Mouse (Mus musculus) megakaryocyte, adult 5-6 weeks (primary cell): ENCODE measurements around the gene Ak1. TPM values are rescaled to one million over a fixed set of nuclear protein-coding genes. Genes with fewer than 3 reads are reported as not detected.

Source experiments
- ATAC-seq: 2 replicates; pipeline ENCODE4 v1.8.0; 2016; ENCODE audit warnings: mild to moderate bottlenecking, inconsistent platforms; ENCODE audit not compliant: poor library complexity, severe bottlenecking
- total RNA-seq, 2 experiments: library from RNA; stranded (forward) in 1 of 2; stranded (reverse) in 1 of 2; fragments of 153-499, 151-499 nt in 1 of 2; fragments of 221-1000, 200-1000 nt in 1 of 2; gene quantifications; 2 replicates each; pipeline versions ENCODE4 v1.2.3 to v1.2.4; 2015 to 2017

The Ak1 gene
- total RNA-seq (2015), result not detected in 2 replicates
- total RNA-seq (2017), result not detected in 2 replicates

DNA sequence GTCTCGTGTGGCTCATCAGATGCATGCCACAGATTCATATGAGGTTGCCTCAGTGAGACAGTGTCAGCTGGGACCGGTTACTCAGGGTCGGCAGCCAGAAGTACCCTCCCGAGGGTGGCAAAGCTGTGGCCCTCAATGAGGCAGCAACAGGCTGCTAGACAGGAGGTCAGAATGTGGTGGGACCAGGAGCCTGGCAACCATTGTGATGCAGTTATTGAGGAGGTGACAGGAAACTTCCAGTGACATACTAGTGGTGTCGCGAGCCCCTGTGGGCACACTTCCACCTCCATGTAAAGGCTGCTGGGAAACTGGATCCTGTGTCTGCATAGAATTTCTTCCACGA is at the start of gene Ak1:
Ak1 (plus strand) TSS at position 242 of the 343 bp plus-strand sequence.
- no peak for ATAC-seq

DNA sequence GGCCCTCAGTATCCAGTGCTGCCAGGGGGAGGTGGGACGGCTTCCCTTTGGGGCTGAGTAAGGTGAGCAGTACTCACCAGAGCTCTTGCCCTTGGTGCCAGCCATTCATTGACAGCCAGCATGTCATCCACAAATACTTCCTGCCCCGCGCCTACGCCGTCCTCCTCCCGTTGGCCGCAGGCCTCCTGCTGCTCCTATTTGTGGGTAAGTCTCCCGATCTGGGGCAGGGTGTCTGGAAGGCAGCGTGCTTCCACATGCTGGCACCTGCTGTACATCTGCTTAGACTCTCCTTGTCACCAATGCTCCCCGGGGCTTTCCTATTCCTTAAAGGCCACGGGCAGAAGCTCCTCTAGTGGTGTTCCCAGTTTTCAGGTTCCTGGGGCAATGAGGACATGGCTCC is 49.4 kb upstream of the Ak1 start:
- ATAC-seq, result no peak

DNA sequence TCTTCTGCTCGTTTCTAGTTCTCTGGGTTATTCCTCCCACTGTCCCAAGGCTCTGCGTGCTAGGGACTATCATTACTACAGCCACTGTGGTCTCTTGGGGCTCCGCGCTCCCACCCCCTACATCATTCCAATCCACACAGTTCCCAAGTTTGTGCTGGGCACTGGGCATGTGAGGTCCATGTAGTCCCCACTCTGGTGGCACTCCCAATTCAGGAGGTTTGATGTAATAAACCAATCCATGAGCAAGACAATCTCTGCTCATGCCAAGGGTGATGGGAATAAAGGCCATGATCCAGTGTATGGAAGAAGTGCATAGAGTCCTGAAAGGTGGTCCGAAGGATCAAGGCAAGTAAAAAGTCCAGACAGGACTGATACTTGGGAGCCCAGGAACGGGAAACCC is 47.1 kb upstream of the Ak1 start, which contains the start of gene Pip5kl1:
Pip5kl1 (plus strand) TSS at position 301 of the 400 bp plus-strand sequence.
- ATAC-seq, result no peak

DNA sequence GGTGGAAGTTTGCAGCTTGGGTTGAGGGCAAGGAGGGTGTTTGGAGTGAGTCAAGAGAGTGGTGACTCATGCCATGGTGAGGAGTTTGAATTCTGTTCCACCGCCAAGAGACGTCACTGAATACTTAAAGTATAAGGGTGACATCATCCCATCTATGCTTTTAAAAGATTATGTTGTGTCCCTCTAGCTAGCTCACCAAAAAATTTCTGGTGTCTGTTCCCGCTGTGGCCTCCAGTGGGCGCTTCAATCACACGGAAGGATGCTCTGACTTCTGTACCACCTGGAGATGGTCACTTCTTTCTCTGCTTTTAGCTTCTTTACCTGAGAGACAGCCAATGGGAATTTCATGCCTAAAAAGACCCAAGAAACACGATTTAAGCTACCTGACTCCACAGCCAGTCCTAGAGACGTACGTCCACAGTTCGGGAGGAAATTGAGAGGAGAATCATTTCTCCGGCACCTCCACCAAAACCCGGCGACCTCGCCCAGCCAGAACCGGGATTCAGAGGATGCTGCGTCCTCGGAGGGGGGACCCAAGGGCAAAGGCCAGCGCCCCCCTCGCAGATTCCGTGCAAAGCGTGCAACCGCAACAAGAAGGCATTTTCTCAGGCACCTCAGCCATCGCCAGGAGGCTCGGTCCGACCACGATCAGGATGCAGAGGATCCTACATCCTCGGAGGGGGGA is 46.5 kb upstream of the Ak1 start:
- ATAC-seq, result peak; percentile 38; the same call in 1 of the 2 replicates

DNA sequence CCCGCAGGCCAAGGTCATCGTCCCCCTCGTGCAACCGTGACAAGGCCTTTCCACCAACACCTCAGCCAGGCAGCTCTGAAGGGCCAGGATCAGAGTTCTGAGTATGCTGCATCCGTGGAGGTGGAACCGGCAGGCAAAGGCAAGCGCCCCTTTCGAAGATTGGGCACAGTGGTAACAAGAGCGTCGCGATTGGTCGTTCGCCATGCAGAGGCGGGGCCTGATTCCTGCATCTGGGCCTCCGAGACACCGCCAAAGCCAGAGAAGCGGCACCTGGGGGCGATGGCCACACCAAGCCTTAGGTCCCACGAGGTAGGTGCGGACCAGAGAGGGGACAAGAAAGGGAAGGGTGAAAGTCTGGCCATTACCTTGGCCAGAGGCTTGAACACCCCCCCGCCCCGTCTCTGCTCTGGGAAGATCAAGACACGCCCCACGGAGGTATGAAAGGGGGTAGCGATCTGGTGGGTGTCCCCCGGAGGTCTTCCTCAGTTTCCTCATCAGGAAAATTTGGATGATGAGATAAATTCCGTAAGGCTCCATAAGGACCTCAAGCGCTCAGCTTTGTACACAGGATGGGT is 45.9 kb upstream of the Ak1 start, which contains the start of gene 9430097D07Rik:
9430097D07Rik (minus strand) TSS at position 99 of the 575 bp plus-strand sequence.
- no peak for ATAC-seq

DNA sequence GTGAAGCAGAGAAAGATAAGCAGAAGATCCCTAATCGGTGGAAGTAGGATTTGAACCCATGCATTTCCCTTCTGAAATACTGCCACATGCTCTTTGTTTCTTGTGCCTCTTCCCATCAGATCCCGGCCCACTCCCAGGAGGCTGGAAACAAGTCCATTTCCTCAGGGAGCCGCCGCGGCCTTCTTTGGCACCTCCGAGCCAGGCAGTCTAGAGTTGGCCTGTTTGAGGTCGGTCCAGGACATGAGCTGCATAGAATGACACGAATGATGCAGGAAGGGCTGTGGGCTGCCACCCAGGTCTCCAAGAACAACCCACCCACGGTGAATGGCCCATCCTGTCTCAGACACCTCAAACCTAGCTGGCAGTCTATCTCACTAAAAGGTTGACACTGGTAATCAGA is 45.0 kb upstream of the Ak1 start:
- no peak for ATAC-seq

DNA sequence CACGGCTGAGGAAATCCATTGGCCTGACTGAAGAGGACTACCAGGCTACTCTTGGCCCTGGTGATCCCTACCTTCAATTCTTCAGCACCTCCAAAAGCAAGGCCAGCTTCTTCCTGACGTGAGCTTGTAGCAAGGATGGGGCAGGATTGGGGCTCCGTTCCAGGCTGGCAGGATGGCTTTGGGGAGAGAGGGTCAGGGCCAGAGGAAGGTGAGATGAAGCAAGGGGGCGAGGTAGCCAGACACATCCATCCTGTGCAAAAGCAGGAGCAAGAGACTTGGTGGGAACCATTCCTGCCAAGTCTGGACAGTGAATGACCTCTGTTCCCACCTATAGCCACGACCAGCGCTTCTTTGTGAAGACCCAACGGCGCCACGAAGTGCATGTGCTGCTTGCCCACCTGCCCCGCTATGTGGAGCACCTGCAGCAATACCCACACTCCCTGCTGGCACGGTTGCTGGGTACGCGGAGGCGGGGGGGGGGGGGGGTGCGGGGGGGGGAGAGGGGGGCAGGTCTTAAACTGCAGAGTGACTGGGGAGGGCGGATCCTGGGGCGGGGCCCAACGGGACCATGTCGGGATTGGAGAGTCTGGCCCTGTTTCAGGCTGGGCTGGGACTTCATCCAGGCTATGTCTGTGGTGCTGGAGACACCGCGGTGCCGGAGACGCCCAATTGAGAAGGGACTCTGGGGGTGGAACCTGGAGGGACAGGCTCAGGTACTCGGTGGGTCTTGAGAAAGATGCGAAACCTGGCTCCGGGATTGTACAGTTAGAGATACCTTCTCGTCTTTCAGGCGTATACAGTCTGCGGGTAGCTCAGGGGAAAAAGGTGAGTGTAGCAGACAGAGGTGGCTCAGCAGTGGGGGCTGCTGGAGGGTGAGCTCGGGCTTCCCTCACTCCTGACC is 43.2 kb upstream of the Ak1 start:
- ATAC-seq, result no peak

DNA sequence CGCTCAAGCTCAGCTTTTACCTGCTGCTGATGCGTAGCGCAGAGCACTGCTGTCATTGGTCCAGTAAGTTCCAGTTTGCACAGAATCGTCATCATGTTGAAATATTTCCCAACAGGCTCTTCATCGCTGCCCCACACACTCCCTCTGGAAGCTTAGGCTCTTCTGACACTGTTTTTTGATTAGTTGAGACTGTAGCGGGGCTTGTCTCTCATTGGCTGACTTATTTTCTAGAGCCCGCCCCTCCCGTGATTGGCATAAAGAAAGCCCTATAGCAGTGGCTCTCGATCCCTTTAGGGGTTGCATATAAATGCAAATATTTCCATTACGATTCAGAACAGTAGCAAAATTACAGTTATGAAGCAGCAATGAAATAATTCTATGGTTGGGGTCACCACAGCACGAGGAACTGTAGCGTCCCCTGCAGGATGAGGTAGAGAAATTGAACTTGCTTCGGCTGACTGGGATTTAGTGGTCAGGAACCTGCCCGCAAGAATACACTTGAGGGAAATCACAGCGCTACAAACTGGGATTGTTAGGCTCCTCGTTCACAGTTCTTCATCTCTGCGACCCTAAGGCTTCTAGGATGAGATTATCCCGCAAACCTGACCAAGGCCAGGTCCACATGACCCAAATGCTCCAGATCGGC is 40.0 kb upstream of the Ak1 start:
- ATAC-seq, result no peak

DNA sequence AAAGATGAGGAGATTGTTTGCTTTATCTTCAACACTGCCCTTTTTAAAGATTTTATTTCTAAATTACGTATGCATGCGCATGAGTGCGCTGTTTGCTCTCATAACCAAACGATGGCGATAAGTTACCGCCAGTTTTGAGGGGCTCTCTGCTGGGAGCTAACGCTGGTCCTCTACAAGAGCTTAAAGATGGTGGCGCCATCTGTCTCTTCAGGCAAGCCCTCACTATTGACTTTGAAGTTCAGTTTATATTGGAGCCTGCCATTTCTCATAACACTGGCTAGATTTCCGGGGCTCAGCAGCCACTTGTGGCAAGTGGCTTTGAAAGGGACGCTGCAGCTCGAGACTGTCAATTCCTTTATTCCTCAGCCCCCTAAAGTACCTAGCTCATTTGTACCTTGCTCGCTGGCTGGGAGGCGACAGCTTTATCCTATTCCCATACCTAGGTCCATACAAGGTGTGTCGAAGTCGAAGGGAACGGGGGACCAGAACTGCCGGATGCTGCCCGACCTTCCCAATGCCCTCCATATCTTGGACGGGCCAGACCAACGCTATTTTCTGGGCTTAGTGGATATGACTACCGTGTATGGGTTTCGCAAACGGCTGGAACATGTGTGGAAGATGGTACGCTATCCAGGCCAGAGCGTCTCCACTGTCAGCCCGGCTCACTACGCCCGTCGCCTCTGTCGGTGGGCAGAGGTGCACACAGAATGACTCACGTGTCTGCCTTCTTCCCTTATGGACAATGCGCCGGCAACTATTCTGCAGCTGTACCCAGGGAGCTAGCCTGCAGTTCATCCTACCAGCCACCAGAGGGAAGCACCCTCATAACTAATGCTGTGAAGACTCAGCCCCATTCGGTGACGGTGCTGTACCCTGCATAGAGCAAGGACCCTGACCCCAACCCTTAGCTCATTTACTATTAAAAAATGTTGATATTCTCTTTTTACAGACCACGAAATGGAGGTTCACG is 38.4 kb upstream of the Ak1 start:
- peak; percentile 66 for ATAC-seq

DNA sequence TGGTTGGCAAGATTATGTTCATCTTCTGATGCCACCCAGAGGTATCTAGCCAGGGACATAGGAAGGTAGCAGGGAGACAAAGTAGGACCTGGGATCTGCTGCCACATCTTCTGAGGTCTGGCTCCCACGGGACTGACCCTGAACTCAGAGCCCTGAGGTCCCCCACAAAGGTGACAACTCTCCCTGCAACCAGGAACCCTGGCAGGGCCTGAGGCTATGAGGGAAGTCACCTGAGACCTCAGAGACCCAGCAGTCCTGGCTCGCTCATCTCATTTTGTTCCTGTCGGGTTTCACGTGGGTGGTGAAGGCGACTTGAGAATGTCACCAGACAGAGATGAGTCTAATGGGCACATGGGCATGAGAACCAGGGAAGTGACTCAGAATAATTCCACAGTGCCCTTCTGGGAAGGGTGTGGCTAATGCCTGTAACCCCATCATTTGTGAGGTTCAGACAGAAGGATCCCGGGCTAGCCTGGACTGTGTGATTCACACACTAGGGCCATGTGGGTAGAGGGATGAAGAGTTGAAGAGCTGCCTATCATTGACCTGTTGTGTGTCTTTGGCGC is 36.3 kb upstream of the Ak1 start:
- no peak for ATAC-seq

DNA sequence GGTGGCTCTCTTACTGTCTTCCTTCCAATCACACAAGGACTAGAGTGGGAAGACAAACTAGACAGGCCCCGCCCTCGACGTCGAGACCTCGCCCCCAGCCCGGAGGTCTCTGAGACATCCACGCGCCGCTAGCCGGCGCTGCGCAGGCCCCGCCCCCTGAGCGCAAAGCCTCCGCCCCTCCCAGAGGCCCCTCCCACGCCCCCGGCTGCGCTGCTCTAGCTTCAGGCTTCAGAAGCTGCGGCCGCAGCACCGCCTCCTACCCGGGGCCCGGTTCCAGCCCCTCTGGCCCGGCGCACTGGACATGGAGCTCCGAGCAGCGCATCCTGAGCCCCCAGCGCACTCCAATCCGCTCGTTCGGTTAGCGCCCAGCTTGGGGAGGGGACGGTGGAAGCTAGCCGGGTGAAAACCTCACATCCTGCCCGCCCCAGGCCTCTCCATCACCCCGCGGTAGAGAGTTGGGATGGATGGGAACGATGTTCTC is 34.6 kb upstream of the Ak1 start, which contains the start of gene St6galnac4:
St6galnac4 (plus strand) TSS at position 225 of the 481 bp plus-strand sequence.
- ATAC-seq, result peak; percentile 80

DNA sequence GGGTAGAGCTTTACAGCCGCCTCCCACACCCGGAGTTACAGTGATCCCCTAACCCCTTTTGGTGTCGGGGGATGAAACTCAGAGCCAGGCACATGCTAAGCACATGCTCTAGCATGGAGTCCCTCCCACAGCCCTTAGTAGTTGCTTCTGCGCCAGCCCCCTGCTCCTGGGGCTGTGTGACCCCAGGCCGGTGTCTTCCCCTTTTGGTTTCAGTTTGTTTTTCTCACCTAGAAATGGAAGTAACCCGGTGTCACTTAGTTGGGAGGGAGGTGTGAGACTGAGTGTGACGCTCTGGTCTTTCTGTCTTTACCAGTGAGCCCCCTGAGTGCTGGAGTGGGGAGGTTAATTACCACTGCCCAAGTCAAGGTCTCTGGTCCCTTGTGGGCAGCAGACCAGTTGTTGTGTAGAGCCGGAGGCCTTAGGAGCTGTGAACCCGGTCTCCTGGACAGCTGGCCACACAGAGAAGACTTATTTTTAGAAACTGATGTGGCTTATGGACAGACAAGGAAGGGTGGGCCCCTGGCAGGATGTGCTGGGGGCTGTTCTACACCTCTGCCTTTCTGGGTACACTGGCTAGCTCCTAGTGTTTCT is 33.7 kb upstream of the Ak1 start:
- peak; percentile 59 for ATAC-seq

DNA sequence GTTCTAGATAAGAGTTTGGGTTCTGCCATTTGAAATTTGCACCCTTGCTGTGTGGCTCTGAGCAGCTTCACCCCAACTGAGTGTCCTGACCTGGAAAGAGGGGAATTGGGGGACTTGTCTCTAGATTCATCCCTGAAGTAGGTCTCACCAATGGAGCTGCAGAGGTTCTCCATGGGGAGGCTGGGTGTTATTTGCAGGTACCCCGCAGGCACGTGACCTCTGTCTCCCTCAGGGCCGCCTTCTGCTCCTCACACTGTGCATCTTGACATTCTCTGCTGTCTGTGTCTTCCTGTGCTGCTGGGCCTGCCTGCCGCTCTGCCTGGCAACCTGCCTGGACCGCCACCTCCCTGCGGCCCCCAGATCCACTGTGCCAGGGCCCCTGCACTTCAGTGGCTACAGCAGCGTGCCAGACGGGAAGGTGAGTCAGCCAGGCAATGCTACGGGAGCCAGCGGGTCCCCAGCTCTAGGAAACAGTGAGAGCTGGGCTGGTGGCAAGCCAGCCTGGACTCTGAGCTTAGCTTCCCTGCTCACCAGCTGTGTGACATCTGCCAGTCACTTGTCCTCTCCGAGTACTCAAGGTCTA is 32.3 kb upstream of the Ak1 start:
- no peak for ATAC-seq

DNA sequence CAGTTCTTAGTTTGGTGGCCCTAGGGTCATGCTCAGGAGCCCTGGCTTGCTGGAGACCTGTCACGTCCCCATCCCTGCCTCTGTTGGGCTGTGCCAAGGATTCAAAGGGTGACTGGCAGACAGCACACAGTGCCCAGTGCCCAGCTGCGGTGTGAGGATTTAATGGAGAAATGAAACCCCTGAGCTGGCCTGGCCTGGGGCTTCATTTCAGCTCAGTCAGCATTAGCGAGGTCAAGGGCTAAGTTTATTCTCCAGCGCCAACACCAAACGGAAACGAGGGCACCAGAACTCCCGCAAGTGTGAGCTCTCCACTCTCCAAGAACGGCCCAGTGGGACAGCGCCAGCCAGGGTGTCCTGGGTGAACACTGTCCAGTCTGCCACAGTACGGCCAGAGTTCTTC is 31.3 kb upstream of the Ak1 start:
- ATAC-seq, result no peak

DNA sequence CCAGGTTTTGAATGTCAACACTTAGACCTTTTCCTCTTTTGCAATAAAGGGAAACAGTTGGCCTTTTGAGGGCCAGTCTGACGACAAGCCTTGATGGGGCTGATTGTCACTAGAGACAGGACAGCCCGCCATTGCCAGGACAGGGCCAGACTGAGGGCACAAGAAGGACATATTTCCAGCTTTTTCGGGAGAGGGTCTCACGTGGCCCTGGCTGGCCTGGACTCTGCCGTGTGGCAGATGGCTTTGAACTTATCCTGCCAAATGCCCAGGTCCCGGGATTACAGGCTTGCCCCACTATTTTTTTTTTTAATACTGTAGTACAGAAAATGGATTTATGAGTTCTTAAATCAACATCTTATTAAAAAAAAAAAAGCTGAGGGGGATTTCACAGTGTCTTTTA is 30.3 kb upstream of the Ak1 start:
- ATAC-seq, result no peak

DNA sequence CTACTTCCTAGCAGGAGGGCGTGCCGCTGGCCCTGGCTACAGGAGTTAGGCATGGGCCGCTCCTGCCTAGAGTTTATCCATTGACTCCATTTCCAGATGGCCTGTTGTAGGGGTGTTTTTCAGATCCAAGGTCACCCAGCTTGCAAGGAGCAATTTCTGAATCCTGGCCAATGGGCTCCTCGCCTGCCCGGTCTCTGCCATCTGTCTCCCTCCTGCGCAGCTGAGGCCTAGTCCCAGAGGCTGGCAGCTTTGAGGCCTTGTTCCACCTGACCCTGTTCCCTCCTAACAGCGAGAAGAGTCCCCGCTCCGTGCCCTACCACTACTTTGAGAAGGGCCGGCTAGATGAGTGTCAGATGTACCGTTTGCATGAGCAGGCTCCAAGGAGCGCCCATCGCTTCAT is 24.8 kb upstream of the Ak1 start:
- ATAC-seq, result no peak

DNA sequence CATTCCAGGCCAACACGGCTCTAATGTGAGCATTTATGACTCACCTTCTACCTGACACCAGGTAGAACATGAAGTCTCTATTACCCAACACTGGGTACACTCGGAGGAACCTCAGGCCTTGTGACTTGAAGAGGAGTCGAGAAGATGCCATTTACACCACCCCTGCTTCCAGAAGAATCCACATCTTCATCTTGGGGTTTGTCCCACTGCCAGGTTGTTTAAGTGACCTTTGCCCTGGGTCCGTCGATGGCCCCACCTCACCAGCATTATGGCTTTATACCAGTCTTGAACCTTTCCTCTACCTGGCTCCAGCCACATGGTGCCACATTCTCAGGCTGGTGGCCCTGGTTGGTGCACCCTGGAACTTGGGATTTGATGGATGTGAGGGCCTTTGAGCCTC is 24.3 kb upstream of the Ak1 start:
- ATAC-seq, result no peak

DNA sequence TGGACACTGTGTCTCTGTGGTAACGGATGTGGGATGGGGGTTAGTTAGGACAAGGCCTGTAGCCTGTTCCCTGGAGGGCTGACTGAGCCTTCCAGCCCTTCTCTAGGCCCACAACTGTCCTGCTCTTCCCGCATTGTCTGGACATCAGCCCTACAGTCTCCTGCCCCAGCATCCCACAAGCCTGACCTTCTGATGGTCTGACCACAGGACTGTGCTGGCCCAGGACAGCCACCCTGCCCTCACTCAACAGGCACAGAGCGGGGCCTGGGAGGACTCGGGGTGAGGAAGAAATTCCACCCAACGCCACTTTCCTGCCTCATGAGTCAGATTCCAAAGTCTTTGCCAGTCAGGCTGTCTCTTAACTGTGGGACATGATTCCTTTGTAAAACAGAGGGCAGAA is 23.9 kb upstream of the Ak1 start:
- no peak for ATAC-seq

DNA sequence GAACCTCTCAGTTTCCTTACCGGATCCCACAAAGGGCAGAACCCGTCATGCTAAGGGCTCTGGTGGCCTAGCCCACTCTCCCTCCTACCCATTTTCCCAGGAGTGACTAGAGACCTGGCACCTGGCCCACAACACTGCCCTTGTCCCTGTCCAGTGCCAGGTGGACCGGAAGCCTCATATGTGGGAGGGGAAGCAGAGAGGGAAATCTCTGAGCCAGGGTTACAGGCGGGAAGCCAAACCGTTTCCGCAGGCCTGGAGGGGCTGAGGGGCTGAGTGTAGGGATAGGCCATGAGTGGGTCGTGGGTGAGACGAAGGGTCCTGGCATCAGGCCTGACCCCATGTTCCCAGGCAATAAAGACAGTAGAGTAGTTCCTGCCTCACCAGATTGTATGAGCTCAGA is 23.1 kb upstream of the Ak1 start:
- no peak for ATAC-seq
